Mouse (Mus musculus) embryonic fibroblast, embryonic 13.5 days (primary cell): ENCODE results near the gene Myl4.

Experiments
- CTCF ChIP-seq: IDR thresholded peaks from 2 replicates; pipeline ENCODE4 v1.5.1; 2011; ENCODE audit warnings: mild to moderate bottlenecking, control low read depth, low read length, moderate library complexity, borderline replicate concordance; ENCODE audit not compliant: insufficient read depth
- POLR2A ChIP-seq: IDR thresholded peaks from 2 replicates; pipeline ENCODE4 v1.6.1; 2011; ENCODE audit warnings: low read depth, mild to moderate bottlenecking, control low read depth, low read length, moderate library complexity

- TF ChIP-seq CTCF (no peak), POLR2A (no peak)
Observed at GRCm38 (mm10) chr11:104585495-104585894, 35.0 kb downstream of the Myl4 start.
